Mouse (Mus musculus) left cerebral cortex, postnatal 10 days (tissue): ENCODE measurements around the gene Vps35l. TPM values are rescaled to one million over a fixed set of nuclear protein-coding genes. Genes with fewer than 3 reads are reported as not detected.

ENCODE experiments used
- total RNA-seq, 2 experiments: library from RNA; stranded (reverse); gene quantifications; 2 replicates each; pipeline ENCODE4 v1.2.3; 2021

The Vps35l gene
- total RNA-seq, 2 experiments from 2014 or later: 69.1 to 79.7 TPM

Other genes starting within 250 kb of the Vps35l start
- 1 to 10 TPM; 3.6 to 3.9 TPM for gene Itpripl2, start 248.3 kb upstream of the Vps35l start, total RNA-seq
- gene Coq7, start 206.9 kb upstream of the Vps35l start, total RNA-seq: 10 to 100 TPM; 37.3 to 39.9 TPM
- 10 to 100 TPM; 15.5 to 17.1 TPM for gene Tmc7, start 155.5 kb upstream of the Vps35l start, total RNA-seq
- gene Tmc5, start 142.9 kb upstream of the Vps35l start, total RNA-seq: under 1 TPM; 0.47 to 0.58 TPM
- gene Gde1, start 34.4 kb upstream of the Vps35l start, total RNA-seq: 100 to 1,000 TPM; 276 to 281 TPM
- 10 to 100 TPM; 35.4 to 38.7 TPM for gene Ccp110, start 27.7 kb upstream of the Vps35l start, total RNA-seq
- gene Iqck, start 115.5 kb downstream of the Vps35l start, total RNA-seq: 1 to 10 TPM; 2.8 to 3.1 TPM
- 10 to 100 TPM; 42.4 to 43.0 TPM for gene Knop1, start 116.0 kb downstream of the Vps35l start, total RNA-seq